Mouse (Mus musculus) myocyte (in vitro differentiated cells): ENCODE results near the gene Pde4a. TPM values are rescaled to one million over a fixed set of nuclear protein-coding genes. Genes with fewer than 3 reads are reported as not detected.

Experiments used
- H3K27me3 ChIP-seq: one replicate; pipeline ENCODE4 v1.6.1; 2011; ENCODE audit not compliant: control insufficient read depth, insufficient read depth, insufficient read length
- H3K36me3 ChIP-seq: one replicate; pipeline ENCODE4 v1.6.1; 2011; ENCODE audit not compliant: control insufficient read depth, insufficient read depth
- H3K4me2 ChIP-seq: one replicate; pipeline ENCODE4 v1.6.1; 2011; ENCODE audit warnings: low read depth, control low read depth
- H3K4me3 ChIP-seq: one replicate; pipeline ENCODE4 v1.5.1; 2011; ENCODE audit warnings: mild to moderate bottlenecking, control low read depth, moderate library complexity
- H3K79me2 ChIP-seq: one replicate; pipeline ENCODE4 v1.6.1; 2011; ENCODE audit not compliant: control insufficient read depth, insufficient read depth
- H3ac ChIP-seq: one replicate; pipeline ENCODE4 v1.6.1; 2011; ENCODE audit not compliant: control insufficient read depth, insufficient read length
- CEBPB ChIP-seq: IDR thresholded peaks from 2 replicates; pipeline ENCODE4 v1.6.1; 2011; ENCODE audit warnings: mild to moderate bottlenecking, moderate library complexity; ENCODE audit not compliant: poor library complexity, insufficient read depth, severe bottlenecking
- E2F4 ChIP-seq: IDR thresholded peaks from one replicate; pipeline ENCODE4 v1.6.1; 2011; ENCODE audit warnings: mild to moderate bottlenecking, control low read depth, moderate library complexity; ENCODE audit not compliant: insufficient read depth
- MAX ChIP-seq: IDR thresholded peaks from one replicate; pipeline ENCODE4 v1.6.1; 2011; ENCODE audit warnings: low read depth, mild to moderate bottlenecking, control low read depth
- MYOD1 ChIP-seq, 3 experiments: IDR thresholded peaks; one replicate each; pipeline ENCODE4 v1.6.1; 2011; ENCODE audit warnings: control low read depth in 2 of 3, low read depth in 2 of 3, mild to moderate bottlenecking in 2 of 3, moderate library complexity in 1 of 3; ENCODE audit not compliant: insufficient read length in 2 of 3, control insufficient read depth in 1 of 3
- MYOG ChIP-seq, 3 experiments: IDR thresholded peaks; one replicate each; pipeline ENCODE4 v1.6.1; 2011; ENCODE audit warnings: control low read depth in 2 of 3, low read depth in 2 of 3, mild to moderate bottlenecking in 2 of 3; ENCODE audit not compliant: insufficient read length in 2 of 3, control insufficient read depth in 1 of 3, insufficient read depth in 1 of 3
- POLR2A ChIP-seq: IDR thresholded peaks from one replicate; pipeline ENCODE4 v1.6.1; 2011; ENCODE audit warnings: low read depth, mild to moderate bottlenecking, control low read depth, moderate library complexity; ENCODE audit not compliant: insufficient read length
- POLR2AphosphoS2 ChIP-seq: IDR thresholded peaks from one replicate; pipeline ENCODE4 v1.6.1; 2011; ENCODE audit warnings: low read depth, control low read depth; ENCODE audit not compliant: insufficient read length
- REST ChIP-seq: IDR thresholded peaks from one replicate; pipeline ENCODE4 v1.6.1; 2011; ENCODE audit warnings: mild to moderate bottlenecking, control low read depth, moderate library complexity; ENCODE audit not compliant: insufficient read depth, insufficient read length
- SRF ChIP-seq: IDR thresholded peaks from one replicate; pipeline ENCODE4 v1.6.1; 2011; ENCODE audit warnings: low read depth; ENCODE audit not compliant: control insufficient read depth, insufficient read length
- TCF12 ChIP-seq: IDR thresholded peaks from one replicate; pipeline ENCODE4 v1.6.1; 2011; ENCODE audit warnings: mild to moderate bottlenecking, control low read depth; ENCODE audit not compliant: poor library complexity, insufficient read depth, severe bottlenecking
- TCF3 ChIP-seq: IDR thresholded peaks from one replicate; pipeline ENCODE4 v1.6.1; 2011; ENCODE audit warnings: low read depth, control low read depth; ENCODE audit not compliant: insufficient read length
- USF1 ChIP-seq: IDR thresholded peaks from one replicate; pipeline ENCODE4 v1.6.1; 2011; ENCODE audit warnings: low read depth, mild to moderate bottlenecking, control low read depth, moderate library complexity
- polyA plus RNA-seq: library from polyadenylated mRNA; unstranded; fragments of >200 nt; fragmentation: generic; extraction: Trizol; gene quantifications from one replicate; pipeline ENCODE4 v1.2.1, GENCODE M21; 2012; ENCODE audit warnings: missing spikeins

The Pde4a gene
- polyA plus RNA-seq, 1 experiment: 3.6 TPM

DNA sequence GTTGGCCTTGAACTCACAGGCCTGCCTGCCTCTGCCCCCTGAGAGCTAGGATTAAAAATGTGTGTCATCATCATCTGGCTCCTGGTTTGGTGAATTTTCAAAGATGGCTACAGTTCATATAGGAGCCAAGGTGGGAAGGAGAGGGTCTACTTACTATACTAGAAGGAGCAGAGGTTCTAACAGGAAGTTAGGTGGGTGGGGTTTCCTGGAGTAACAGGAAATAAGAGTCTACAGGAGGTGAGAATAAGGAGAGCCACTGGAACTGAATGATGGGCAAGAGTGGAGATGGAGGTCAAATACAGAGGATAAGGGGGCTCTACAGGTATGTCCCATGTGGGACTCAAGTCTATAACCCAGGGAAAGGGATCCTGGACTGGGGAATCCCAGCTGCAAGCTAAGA, 17.1 kb upstream of the Pde4a start:
- TF ChIP-seq TCF12 (no peak), MAX (no peak), USF1 (no peak), REST (no peak), POLR2A (no peak), CEBPB (no peak), MYOG (IDR thresholded peaks at IDR 0.05; ENCODE audit: control insufficient read depth in 1 of 3, insufficient read depth in 1 of 3, insufficient read length in 2 of 3, low read depth in 2 of 3) (no peak), POLR2AphosphoS2 (no peak), SRF (no peak), MYOD1 (IDR thresholded peaks at IDR 0.05; ENCODE audit: control insufficient read depth in 1 of 3, insufficient read length in 2 of 3, low read depth in 2 of 3) (no peak), TCF3 (no peak), E2F4 (no peak)
- Histone ChIP-seq H3K79me2 (peaks cover 62% of the 10 kb centered on the region), H3K36me3 (peaks cover 3% of the 10 kb centered on the region), H3ac (peak overlapping the region; percentile 72), H3K27me3 (no peaks in the 10 kb centered on the region), H3K4me3 (peak overlapping the region; percentile 84), H3K4me2 (peak overlapping the region; percentile 98)

DNA sequence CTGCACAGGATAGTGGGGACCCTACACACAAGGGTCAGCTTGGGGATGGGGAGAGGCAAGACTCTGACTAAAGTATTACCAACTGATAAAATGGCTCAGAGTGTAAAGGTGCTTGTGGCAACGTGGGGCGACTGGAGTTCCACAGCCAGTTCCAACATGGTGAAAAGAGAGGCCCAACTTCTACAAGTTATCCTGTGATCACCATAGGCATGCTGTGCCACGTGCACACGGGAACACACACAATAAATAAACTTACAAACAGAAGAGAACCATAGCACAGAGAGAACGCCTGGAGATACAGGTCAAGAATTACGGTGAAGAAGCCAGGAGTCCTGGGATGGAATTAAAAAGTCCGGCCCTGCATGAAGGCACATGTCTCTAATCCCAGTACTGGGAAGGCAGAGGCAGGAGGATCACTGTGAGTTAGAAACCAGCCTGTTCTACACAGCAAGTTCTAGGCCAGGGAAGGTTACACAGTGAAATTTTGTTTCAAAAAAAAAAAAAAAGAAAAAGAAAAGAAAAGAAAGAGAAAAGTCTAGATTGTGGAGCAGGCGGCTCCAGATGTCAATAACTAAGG, 16.3 kb upstream of the Pde4a start:
- peak overlapping the region; percentile 72 for H3ac ChIP-seq
- TF ChIP-seq POLR2AphosphoS2: no peak
- peak overlapping the region; percentile 98 for H3K4me2 ChIP-seq
- H3K79me2 ChIP-seq: peaks cover 55% of the 10 kb centered on the region
- no peaks in the 10 kb centered on the region for H3K27me3 ChIP-seq
- H3K4me3 ChIP-seq: peak overlapping the region; percentile 84
- peaks cover 3% of the 10 kb centered on the region for H3K36me3 ChIP-seq

DNA sequence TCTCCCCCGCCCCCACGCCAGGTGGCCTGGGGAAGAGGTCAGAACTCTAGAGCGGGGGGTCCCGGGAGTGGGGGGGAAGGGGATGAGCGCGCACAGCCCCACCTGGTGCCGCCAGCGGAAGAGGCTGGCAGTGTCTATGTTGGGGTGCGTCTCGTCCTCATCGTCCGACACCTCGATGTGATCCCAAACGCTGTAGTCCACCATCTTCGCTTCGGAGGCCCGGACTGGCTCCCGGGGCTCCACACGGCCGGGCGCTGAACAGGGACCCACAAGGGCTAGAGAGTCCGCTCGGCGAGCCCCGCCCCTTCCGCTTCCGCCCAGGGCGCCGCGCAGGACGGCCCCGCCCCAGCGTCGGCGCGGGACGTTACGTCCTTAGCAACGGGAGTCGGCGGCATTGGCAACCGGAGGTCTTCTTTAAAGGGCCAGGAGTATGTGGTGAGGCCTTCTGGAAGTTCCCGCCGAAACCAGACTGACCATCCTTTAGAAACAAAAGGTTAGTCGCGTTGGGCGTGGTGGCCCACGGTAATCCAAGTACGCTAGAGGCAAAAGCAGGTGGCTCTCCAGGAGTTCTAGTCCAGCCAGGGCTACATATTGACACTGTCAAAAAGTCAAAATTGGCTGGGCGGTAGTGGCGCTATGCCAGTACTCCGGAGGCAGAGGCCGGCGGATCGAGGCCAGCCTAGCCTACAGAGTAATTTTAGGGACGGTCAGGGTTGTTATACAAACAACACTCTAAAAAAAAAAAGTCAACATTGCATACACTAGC, 15.7 kb upstream of the Pde4a start, which contains the start of gene Cdc37:
TSS of gene Cdc37 (minus strand) at position 329 of the 766 bp plus-strand sequence.
- Histone ChIP-seq H3ac (peak within 1 kb of the TSS; percentile 72), H3K36me3 (peaks cover 3% of the 10 kb centered on the region), H3K27me3 (no peaks in the 10 kb centered on the region), H3K4me2 (peak within 1 kb of the TSS; percentile 98), H3K79me2 (peaks cover 48% of the 10 kb centered on the region), H3K4me3 (peak within 1 kb of the TSS; percentile 84)
- TF ChIP-seq TCF3 (no peak), MAX (no peak), MYOG (IDR thresholded peaks at IDR 0.05; ENCODE audit: control insufficient read depth in 1 of 3, insufficient read depth in 1 of 3, insufficient read length in 2 of 3, low read depth in 2 of 3) (peak in 2 of 3 experiments; percentile 16 to 23), USF1 (no peak), REST (no peak), E2F4 (no peak), CEBPB (no peak), POLR2AphosphoS2 (peak; percentile 80), MYOD1 (IDR thresholded peaks at IDR 0.05; ENCODE audit: control insufficient read depth in 1 of 3, insufficient read length in 2 of 3, low read depth in 2 of 3) (peak in 2 of 3 experiments; percentile 11 to 33), POLR2A (peak; percentile 85), TCF12 (no peak), SRF (peak; percentile 31)

DNA sequence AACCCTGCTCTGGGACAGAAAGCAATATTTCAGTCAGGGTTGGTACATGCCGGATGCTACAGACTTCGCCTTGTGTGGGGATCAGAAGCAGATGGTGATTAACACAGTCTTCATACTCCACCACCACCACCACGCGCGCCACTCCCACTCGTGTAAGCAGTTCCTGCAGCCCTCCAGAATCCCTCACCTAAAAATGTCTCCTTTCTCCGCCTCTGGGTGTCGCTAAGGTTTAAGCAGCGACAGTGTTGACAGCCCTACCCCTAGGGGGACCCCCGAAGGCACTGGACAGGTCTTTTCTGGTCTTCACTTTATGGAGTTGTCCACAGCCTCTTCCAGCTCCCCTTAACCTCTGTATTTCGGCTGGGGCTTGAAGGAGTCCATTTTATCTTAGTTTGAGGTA, 12.8 kb upstream of the Pde4a start:
- Histone ChIP-seq H3K4me2 (peak overlapping the region; percentile 90), H3K79me2 (peaks cover 20% of the 10 kb centered on the region), H3K36me3 (no peaks in the 10 kb centered on the region), H3ac (no peak overlapping the region), H3K4me3 (peak overlapping the region; percentile 16), H3K27me3 (no peaks in the 10 kb centered on the region)
- TF ChIP-seq TCF12: no peak
- TF ChIP-seq USF1: no peak
- TF ChIP-seq MYOD1 (IDR thresholded peaks at IDR 0.05; ENCODE audit: control insufficient read depth in 1 of 3, insufficient read length in 2 of 3, low read depth in 2 of 3): no peak
- no peak for TF ChIP-seq MYOG (IDR thresholded peaks at IDR 0.05; ENCODE audit: control insufficient read depth in 1 of 3, insufficient read depth in 1 of 3, insufficient read length in 2 of 3, low read depth in 2 of 3)

DNA sequence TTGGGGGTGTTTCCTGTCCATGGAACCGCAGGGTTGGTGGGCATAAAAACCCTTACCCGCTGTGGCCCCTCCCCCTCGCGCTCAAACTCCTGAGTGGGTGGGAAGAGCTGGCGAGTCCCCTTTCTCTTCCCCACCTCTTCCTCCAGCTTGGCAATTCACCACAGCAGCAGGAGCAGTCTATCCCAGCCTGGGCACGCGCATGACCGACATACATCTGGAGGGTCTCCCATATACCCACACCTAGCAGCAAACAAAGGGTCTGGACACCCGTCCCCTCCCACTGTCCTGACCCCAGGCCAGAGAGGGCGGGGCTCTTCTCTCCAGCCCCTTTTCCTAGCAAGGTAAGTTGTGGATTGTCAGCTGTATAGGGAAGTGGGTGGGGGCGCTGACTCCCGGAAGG, 12.2 kb upstream of the Pde4a start:
- TF ChIP-seq E2F4 (no peak), MYOG (IDR thresholded peaks at IDR 0.05; ENCODE audit: control insufficient read depth in 1 of 3, insufficient read depth in 1 of 3, insufficient read length in 2 of 3, low read depth in 2 of 3) (no peak), CEBPB (no peak), TCF12 (no peak), TCF3 (no peak), REST (no peak), POLR2AphosphoS2 (no peak), POLR2A (no peak), USF1 (no peak), MYOD1 (IDR thresholded peaks at IDR 0.05; ENCODE audit: control insufficient read depth in 1 of 3, insufficient read length in 2 of 3, low read depth in 2 of 3) (no peak), MAX (no peak), SRF (no peak)
- Histone ChIP-seq H3K4me2 (peak overlapping the region; percentile 90), H3K36me3 (no peaks in the 10 kb centered on the region), H3K27me3 (no peaks in the 10 kb centered on the region), H3ac (no peak overlapping the region), H3K79me2 (peaks cover 13% of the 10 kb centered on the region), H3K4me3 (peak overlapping the region; percentile 16)
